Mouse (Mus musculus) thymus, adult 2 months (tissue): ENCODE results near the gene Rab15. TPM values are rescaled to one million over a fixed set of nuclear protein-coding genes. Genes with fewer than 3 reads are reported as not detected.

Source experiments
- DNase-seq: peaks from one replicate; pipeline ENCODE4 v3.0.0; 2021
- H3K27ac ChIP-seq: fragments of 200-500 bp; 2 replicates; pipeline ENCODE4 v1.5.1; 2012; ENCODE audit warnings: low read length, control low read depth; ENCODE audit not compliant: control insufficient read depth, insufficient read depth
- H3K27me3 ChIP-seq: fragments of 200-500 bp; 2 replicates; pipeline ENCODE4 v1.6.1; 2012; ENCODE audit warnings: mild to moderate bottlenecking, low read length, moderate library complexity, mixed read lengths; ENCODE audit not compliant: control insufficient read depth, insufficient read depth
- H3K36me3 ChIP-seq: fragments of 200-500 bp; 2 replicates; pipeline ENCODE4 v1.6.1; 2012; ENCODE audit warnings: mild to moderate bottlenecking, low read length, moderate library complexity; ENCODE audit not compliant: control insufficient read depth, insufficient read depth
- H3K4me1 ChIP-seq: fragments of 200-500 bp; replicated peaks from 2 replicates; pipeline ENCODE4 v1.6.1; 2012; ENCODE audit warnings: low read length; ENCODE audit not compliant: control insufficient read depth, insufficient read depth
- H3K4me3 ChIP-seq: fragments of 200-500 bp; 2 replicates; pipeline ENCODE4 v1.5.1; 2012; ENCODE audit warnings: mild to moderate bottlenecking, low read length, control low read depth, moderate library complexity; ENCODE audit not compliant: control insufficient read depth, insufficient read depth
- CTCF ChIP-seq: fragments of 200-500 bp; IDR thresholded peaks from 2 replicates; pipeline ENCODE4 v1.5.1; 2012; ENCODE audit warnings: mild to moderate bottlenecking, control low read depth, low read length, moderate library complexity, borderline replicate concordance; ENCODE audit not compliant: control insufficient read depth, poor library complexity, insufficient read depth; ENCODE audit errors: extremely low read depth
- POLR2A ChIP-seq: fragments of 200-500 bp; IDR thresholded peaks from 2 replicates; pipeline ENCODE4 v1.6.1; 2012; ENCODE audit warnings: mild to moderate bottlenecking, low read length, control low read depth, moderate library complexity; ENCODE audit not compliant: control insufficient read depth, poor library complexity, insufficient read depth; ENCODE audit errors: extremely low read depth
- WGBS: fragments of 180-500 bp; shearing (Covaris S2); methylation state at CpG from one replicate; pipeline ENCODE4 v1.1.7; 2018; 5-methylcytosine and 5-hydroxymethylcytosine counted together
- polyA plus RNA-seq: library from polyadenylated mRNA; depleted of rRNA; stranded (reverse); fragments of >200 nt; gene quantifications from 2 replicates; pipeline ENCODE4 v1.2.3, GENCODE M21; 2012

Gene Rab15
- polyA plus RNA-seq, 1 experiment: 21.9 TPM

GRCm38 (mm10) chr12:76819816-76820215, 2.9 kb downstream of the Rab15 start:
- 88% methylated on average over 6 of the region's 6 CpGs for WGBS
- Histone ChIP-seq H3K27ac (no peak overlapping the region), H3K27me3 (peaks cover 11% of the 10 kb centered on the region; the same call in 1 of the 2 replicates), H3K4me3 (no peak overlapping the region), H3K36me3 (no peaks in the 10 kb centered on the region), H3K4me1 (peaks cover 10% of the 10 kb centered on the region)
- TF ChIP-seq CTCF (no peak), POLR2A (no peak)
- no peak for DNase-seq

GRCm38 (mm10) chr12:76818908-76819307, 3.8 kb downstream of the Rab15 start:
- Histone ChIP-seq H3K4me1 (peaks cover 10% of the 10 kb centered on the region), H3K36me3 (no peaks in the 10 kb centered on the region), H3K27me3 (peaks cover 11% of the 10 kb centered on the region; the same call in 1 of the 2 replicates), H3K4me3 (no peak overlapping the region), H3K27ac (no peak overlapping the region)
- TF ChIP-seq CTCF: no peak
- 93% methylated on average over 9 of the region's 9 CpGs for WGBS
- no peak for DNase-seq

GRCm38 (mm10) chr12:76818120-76818519, 4.6 kb downstream of the Rab15 start:
- WGBS: 91% methylated on average over 4 of the region's 4 CpGs
- no peak for DNase-seq
- no peak overlapping the region for H3K27ac ChIP-seq

GRCm38 (mm10) chr12:76817176-76817575, 5.5 kb downstream of the Rab15 start:
- 79% methylated on average over 4 of the region's 4 CpGs for WGBS
- TF ChIP-seq CTCF (no peak), POLR2A (no peak)
- Histone ChIP-seq H3K4me3 (no peak overlapping the region), H3K27me3 (peaks cover 7% of the 10 kb centered on the region; the same call in 1 of the 2 replicates), H3K4me1 (peaks cover 4% of the 10 kb centered on the region), H3K36me3 (no peaks in the 10 kb centered on the region), H3K27ac (no peak overlapping the region)
- no peak for DNase-seq

More at GRCm38 (mm10) chr12:76818120-76818519, 4.6 kb downstream of the Rab15 start:
- Histone ChIP-seq H3K4me1 (peaks cover 10% of the 10 kb centered on the region), H3K4me3 (no peak overlapping the region), H3K36me3 (no peaks in the 10 kb centered on the region), H3K27me3 (peaks cover 11% of the 10 kb centered on the region; the same call in 1 of the 2 replicates)
- no peak for TF ChIP-seq POLR2A

GRCm38 (mm10) chr12:76816720-76817119, 6.0 kb downstream of the Rab15 start:
- 54% methylated on average over 4 of the region's 4 CpGs for WGBS
- Histone ChIP-seq H3K36me3 (no peaks in the 10 kb centered on the region), H3K4me3 (no peak overlapping the region), H3K27ac (no peak overlapping the region), H3K4me1 (no peaks in the 10 kb centered on the region), H3K27me3 (peaks cover 3% of the 10 kb centered on the region; the same call in 1 of the 2 replicates)
- TF ChIP-seq CTCF (no peak), POLR2A (no peak)
- DNase-seq: no peak

- WGBS: 89% methylated on average over 2 of the region's 2 CpGs
- TF ChIP-seq POLR2A (no peak), CTCF (no peak)
- Histone ChIP-seq H3K4me1 (no peaks in the 10 kb centered on the region), H3K4me3 (no peak overlapping the region), H3K27me3 (no peaks in the 10 kb centered on the region), H3K27ac (no peak overlapping the region), H3K36me3 (no peaks in the 10 kb centered on the region)
- no peak for DNase-seq
These were observed 8.6 kb downstream of the Rab15 start for GRCm38 (mm10) chr12:76814120-76814519.

GRCm38 (mm10) chr12:76813543-76813942, 9.2 kb downstream of the Rab15 start:
- no peak for TF ChIP-seq CTCF
- TF ChIP-seq POLR2A: no peak
- H3K36me3 ChIP-seq: no peaks in the 10 kb centered on the region
- H3K4me1 ChIP-seq: no peaks in the 10 kb centered on the region
- H3K27me3 ChIP-seq: no peaks in the 10 kb centered on the region
- no peak for DNase-seq
- H3K4me3 ChIP-seq: no peak overlapping the region
- no peak overlapping the region for H3K27ac ChIP-seq
- 48% methylated on average over 10 of the region's 10 CpGs for WGBS
